Mouse (Mus musculus) thymus, adult 2 months (tissue): ENCODE data around the gene Eloa.

Experiments
- CTCF ChIP-seq: fragments of 200-500 bp; IDR thresholded peaks from 2 replicates; pipeline ENCODE4 v1.5.1; 2012; ENCODE audit warnings: mild to moderate bottlenecking, control low read depth, low read length, moderate library complexity, borderline replicate concordance; ENCODE audit not compliant: control insufficient read depth, poor library complexity, insufficient read depth; ENCODE audit errors: extremely low read depth
- POLR2A ChIP-seq: fragments of 200-500 bp; IDR thresholded peaks from 2 replicates; pipeline ENCODE4 v1.6.1; 2012; ENCODE audit warnings: mild to moderate bottlenecking, low read length, control low read depth, moderate library complexity; ENCODE audit not compliant: control insufficient read depth, poor library complexity, insufficient read depth; ENCODE audit errors: extremely low read depth

DNA sequence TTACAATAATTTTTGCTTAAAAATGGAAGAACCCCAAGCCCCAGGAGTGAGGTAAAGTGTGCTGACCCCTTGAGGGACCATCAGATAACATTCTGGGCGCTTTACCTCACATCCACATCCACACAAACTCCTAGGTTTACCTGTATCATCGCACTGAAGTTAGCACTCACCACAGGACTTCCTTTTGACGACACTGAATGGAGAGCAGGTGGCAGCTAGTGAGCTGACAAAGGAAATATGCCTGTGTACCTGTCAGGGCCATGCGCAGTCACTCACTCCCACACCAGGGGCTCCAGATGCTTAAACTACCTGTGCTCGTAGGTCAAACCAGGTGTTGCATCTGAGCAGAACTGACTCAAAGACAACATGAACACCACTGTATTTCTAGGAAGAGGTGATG, 23.5 kb upstream of the Eloa start:
- TF ChIP-seq CTCF (no peak), POLR2A (no peak)
